Mouse (Mus musculus) E14TG2a.4 (cell line): ENCODE data around the gene Snap91.

Experiments used
- CTCF ChIP-seq: conservative IDR thresholded peaks from 2 replicates; pipeline ENCODE4 v1.5.1; 2014; ENCODE audit warnings: low read length
- NANOG ChIP-seq: IDR thresholded peaks from 2 replicates; pipeline ENCODE4 v1.6.1; 2014; ENCODE audit warnings: borderline replicate concordance, low read length, mixed read lengths
- POU5F1 ChIP-seq: IDR thresholded peaks from 2 replicates; pipeline ENCODE4 v1.6.1; 2014; ENCODE audit warnings: low read length, borderline replicate concordance

DNA sequence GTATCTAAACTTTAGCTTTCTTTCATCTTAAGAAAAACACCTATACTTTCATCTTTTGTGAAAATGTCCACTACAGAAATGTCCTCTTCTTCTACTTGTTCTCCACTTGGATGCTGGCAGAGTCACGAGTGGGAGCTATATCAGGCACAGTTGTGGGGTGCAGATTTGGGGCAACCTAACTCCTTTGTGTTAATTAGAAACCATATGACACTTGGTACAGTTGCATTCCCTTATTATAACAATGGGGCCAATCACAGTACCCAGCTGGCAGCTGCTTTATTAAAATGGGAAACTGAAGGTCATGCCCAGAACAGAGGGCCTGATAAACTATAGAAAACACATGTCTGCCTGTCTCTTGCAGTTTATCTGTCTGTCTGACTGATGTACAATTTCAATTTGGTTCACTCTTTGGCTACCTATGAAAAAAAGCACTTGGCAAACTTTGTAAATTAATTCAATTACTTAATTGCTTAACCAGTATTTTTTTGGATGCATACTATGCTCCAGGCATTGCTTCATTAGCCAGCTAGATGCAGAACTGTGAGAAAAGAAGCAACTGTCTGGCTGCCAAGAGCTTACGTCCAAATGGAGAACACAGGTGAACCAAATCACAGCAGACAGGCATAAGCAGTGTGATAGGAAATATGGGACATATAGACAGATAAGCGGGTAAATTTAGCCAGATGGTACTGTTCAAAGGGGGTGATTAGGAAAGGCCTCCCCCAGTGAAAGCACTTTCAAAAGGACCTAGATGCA is 29.8 kb downstream of the Snap91 start:
- TF ChIP-seq CTCF, result no peak
- TF ChIP-seq NANOG, result no peak
- TF ChIP-seq POU5F1, result no peak
